Mouse (Mus musculus): ENCODE measurements around the gene Cabp4.

Gene Cabp4

GRCm38 (mm10) chr19:4164100-4164499 lies 20.3 kb upstream of the Cabp4 start:
- no peak for DNase-seq

- DNase-seq: no peak
Measured at GRCm38 (mm10) chr19:4163543-4163887, 19.7 kb upstream of the Cabp4 start.

DNA sequence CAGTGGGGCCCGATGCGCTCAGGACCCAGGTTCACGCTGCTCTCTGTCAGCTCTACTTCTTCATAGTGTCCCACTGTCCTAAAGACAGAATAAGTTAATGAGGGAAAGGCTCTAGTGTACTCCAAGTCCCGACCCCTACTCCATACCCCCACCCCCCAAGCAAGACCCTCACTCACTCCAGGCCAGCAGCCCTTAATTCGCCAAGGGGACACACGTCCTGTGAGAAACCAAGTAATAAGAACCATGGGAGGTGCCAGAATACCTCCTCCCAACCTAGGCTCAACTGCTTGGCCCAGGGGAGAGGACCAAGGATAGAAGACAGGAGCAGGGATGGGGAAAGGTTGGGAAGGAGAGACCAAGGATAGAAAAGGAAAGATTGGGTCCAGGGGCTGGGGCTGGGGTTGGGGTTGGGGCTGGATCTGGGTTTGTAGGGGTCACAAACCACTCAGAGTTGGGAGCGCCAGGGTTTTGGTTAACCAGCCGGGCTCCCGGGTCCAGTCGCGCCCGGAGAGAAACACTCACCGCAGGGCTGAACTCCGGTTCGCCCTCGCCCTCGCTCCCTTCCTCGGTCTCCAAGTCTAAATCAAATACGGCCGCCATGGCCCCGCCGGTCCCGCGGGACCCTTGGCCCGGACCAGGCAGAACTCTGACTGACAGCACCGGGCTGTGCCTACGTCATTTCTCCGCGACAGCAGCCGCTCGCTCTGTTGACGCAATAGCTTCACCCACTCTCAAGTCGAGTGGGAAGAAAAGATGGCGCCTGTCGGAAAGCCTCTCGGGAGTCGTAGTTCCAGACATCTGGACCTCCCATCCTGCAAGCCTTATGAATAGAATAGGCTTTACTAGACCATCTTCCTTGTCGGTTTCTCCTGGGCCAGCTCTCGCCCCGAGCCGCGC lies 19.1 kb upstream of the Cabp4 start, which contains the start of gene Rps6kb2:
Gene Rps6kb2 (minus strand): TSS at position 709 of the 897 bp plus-strand sequence.
- peak; percentile 91 to 92 for DNase-seq

GRCm38 (mm10) chr19:4159049-4159448 lies 15.2 kb upstream of the Cabp4 start:
- no peak for DNase-seq

- DNase-seq: no peak
Measured at GRCm38 (mm10) chr19:4156771-4157170, 12.9 kb upstream of the Cabp4 start.

DNA sequence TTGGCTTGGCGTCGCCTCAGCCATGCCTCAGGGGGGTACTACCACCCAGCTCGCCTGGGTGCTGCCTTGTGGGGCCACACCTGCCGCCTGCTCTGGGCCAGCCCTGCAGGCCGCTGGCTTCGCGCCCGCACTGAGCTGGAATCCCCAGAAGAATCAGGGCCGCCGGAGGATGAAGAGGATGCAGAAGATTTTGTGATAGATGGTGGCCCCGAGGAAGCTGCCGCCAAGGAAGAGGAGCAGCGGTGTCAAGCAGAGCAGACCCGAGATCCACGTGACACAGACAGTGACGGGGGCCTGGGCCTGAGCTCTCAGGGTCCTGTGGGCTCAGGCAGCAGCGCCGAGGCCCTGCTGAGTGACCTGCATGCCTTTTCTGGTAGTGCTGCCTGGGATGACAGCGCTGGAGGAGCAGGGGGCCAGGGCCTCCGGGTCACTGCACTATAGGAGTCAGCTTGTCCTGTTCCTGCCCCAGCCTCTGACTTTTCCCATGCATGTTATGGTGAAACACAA lies 12.3 kb upstream of the Cabp4 start:
- DNase-seq: peak; percentile 39 to 63

DNA sequence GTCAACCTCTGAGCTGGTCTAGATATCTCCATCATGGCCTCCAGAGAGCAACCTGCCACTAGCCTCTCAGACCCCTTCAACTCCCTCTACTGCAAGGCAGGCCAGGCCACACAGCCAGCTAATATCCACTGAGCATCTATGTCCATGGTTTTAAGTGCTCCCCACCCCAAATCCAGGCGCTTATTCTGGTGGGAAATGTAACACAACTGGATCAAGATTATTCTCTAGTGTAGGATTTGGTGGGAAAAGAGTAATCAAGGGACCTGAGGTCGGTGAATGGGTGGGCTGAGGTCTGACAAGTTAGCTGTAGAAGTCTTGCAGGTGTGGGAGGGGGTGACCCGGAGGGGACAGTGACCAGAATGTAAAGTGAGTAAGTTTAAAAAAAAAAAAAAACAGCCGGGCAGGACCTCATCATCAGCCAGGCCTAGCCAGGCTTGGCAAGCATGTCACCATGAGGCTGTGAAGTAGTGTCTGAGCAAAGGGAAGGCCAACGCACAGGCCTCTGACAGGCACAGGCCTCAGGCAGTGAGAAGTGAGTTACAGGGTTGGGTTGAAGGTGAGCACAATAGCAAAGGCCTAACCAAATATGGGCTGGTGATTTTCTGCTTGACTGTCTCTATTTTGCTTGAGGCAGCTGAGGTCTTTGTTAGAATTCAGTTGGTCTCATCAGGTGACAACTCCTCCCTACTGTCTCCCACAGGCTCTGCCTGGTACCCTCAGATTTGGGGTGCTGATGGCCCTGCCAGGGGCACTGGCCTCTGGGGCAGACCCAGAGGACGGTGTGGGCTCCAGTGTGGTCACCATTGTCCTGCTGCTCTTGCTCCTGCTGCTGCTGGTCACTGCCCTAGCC lies 11.6 kb upstream of the Cabp4 start:
- peak; percentile 43 to 52 for DNase-seq

GRCm38 (mm10) chr19:4154437-4155222 lies 10.8 kb upstream of the Cabp4 start:
- peak; percentile 83 to 89 for DNase-seq

DNA sequence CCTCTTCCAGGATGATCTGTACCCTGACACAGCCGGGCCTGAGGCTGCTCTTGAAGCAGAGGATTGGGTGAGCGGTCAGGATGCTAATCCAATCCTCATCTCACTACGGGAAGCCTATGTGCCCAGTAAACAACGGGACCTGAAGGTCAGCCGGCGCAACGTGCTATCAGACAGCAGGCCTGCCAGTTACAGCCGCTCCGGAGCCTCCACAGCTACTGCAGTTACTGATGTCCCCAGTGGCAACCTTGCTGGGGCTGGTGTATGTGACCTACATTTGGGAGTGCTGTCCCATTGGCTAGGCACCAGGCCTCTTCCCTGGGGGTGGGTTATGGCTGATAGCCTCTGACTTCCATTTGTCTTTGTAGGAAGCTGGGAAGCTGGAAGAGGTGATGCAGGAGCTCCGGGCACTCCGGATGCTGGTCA lies 9.4 kb upstream of the Cabp4 start, which contains the start of gene Ptprcap:
Gene Ptprcap (plus strand): TSS at position 373 of the 423 bp plus-strand sequence.
- no peak for DNase-seq

- no peak for DNase-seq
Measured at GRCm38 (mm10) chr19:4152445-4153231, 8.8 kb upstream of the Cabp4 start.

DNA sequence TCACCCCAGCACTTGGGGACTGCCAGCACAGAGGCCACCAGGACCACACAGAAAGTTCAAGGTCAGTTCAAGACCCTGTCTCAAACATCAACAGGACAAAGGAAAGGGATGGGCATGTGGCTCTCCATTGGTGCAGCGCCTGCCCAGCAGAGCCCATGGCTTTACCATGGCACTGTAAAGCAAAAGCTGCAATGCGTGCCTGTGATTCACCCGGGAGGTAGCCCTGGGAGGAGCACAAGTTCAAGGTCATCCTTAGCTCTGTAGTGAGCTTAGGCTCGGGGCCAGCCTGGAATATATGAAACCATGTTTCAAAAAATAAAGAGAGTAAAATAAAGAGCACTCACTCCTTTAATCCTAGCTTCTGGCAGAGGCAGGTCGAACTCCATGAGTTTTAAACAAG lies 8.1 kb upstream of the Cabp4 start:
- no peak for DNase-seq

DNA sequence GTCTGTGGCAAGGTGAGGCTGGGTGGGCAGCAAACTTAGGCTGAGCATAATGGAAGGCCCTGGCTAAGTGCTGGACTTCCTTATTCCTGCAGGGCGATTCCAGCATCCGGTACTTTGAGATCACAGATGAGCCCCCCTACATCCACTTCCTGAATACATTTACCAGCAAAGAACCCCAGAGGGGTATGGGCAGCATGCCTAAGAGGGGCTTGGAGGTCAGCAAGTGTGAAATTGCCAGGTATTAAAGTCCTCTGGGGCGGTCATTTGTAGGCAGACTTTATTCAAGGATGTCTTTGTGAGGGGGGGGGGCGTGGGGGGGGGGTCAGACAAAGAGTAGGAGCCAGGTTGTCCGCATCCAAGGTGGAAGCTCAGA lies 7.6 kb upstream of the Cabp4 start:
- no peak for DNase-seq

GRCm38 (mm10) chr19:4150567-4151487 lies 7.0 kb upstream of the Cabp4 start:
- DNase-seq: peak in 1 of 2 experiments; percentile 22

- peak in 1 of 2 experiments; percentile 20 for DNase-seq
Measured at GRCm38 (mm10) chr19:4149764-4150461, 6.1 kb upstream of the Cabp4 start.

DNA sequence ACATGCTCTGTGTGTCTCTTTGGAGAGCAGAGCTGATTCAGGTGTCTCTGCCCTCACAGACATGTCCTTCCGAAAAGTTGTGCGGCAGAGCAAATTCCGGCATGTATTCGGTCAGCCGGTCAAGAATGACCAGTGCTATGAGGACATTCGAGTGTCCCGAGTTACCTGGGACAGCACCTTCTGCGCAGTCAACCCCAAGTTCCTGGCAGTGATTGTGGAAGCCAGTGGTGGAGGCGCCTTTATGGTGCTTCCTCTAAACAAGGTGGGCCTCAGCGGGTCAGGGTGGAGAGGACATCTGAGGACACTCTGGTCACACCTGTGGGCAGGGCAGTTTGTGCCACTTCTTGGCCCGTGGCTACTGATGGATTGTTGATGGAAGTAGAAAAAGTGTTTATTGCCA lies 5.5 kb upstream of the Cabp4 start:
- DNase-seq: peak in 1 of 2 experiments; percentile 38

DNA sequence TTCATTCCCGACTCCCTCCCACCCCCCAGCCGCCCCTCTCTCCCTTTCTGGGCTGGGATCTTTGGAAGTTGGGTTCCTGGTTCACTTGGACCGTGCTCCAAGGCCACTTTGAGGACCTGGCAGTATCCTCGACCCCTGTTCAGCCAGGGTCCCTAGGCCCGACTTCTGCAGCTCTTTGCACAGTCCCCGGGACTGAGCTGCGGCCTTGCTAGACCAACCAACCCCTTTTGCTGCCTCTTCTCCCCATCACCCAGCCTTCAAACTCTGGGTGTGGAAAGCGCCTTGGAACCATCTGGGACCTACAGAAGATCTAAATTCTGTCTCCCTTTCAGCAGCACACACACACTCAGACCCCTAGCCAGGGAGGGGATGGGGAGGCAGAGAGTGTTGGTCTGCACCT lies 5.0 kb upstream of the Cabp4 start:
- no peak for DNase-seq

GRCm38 (mm10) chr19:4148491-4148806 lies 4.6 kb upstream of the Cabp4 start, which contains the start of gene Coro1b:
Gene Coro1b, plus strand, starts transcription at chr19:4148619.
- DNase-seq: peak; percentile 95 to 97

GRCm38 (mm10) chr19:4147782-4148490 lies 4.1 kb upstream of the Cabp4 start:
- DNase-seq: no peak

DNA sequence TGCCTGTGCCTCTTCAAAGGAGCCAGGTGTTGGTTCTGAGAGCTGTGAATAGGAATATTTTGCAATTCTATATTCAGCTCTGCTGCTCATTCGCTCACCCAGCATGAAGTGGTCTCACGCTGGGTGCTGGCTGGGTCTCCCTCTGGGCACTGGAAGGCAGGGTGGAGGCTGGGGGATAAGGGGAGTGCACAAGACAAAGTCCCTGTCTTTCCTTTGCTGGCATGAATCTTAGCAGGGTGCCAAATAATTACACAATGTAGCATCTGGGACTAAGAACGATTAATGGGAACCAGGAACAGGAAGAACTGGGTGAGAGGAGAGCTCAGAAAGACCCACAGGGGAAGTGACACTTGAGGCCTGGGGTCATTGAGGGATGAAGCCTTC lies 3.2 kb upstream of the Cabp4 start:
- DNase-seq: no peak

Data from thymus, postnatal 36 days (tissue).